Mouse (Mus musculus): Measurements from ENCODE around the gene Dhx8.

GRCm38 (mm10) chr11:101770266-101770665 is 37.5 kb downstream of the Dhx8 start:
- TF ChIP-seq EP300 (IDR thresholded peaks at IDR 0.05; ENCODE audit: low read depth in 1 of 2, low read length in 2 of 2) (no peak), POLR2A (IDR thresholded peaks at IDR 0.05; ENCODE audit: control insufficient read depth in 1 of 2, insufficient read depth in 1 of 2, low read depth in 1 of 2, low read length in 2 of 2, poor library complexity in 1 of 2) (no peak), ZNF384 (IDR thresholded peaks at IDR 0.05; ENCODE audit: low read depth, low read length) (no peak), GATA1 (IDR thresholded peaks at IDR 0.05; ENCODE audit: low read depth, low read length) (no peak), BHLHE40 (IDR thresholded peaks at IDR 0.05; ENCODE audit: borderline replicate concordance, low read depth, low read length) (no peak), CTCF (IDR thresholded peaks at IDR 0.05 in 2 of 3, conservative IDR thresholded peaks at IDR 0.05 in 1 of 3; ENCODE audit: control insufficient read depth in 1 of 3, insufficient read depth in 1 of 3, low read depth in 2 of 3, low read length in 3 of 3, poor library complexity in 1 of 3, severe bottlenecking in 1 of 3) (no peak), MYC (IDR thresholded peaks at IDR 0.05; ENCODE audit: low read depth, low read length) (no peak), UBTF (IDR thresholded peaks at IDR 0.05; ENCODE audit: borderline replicate concordance, insufficient read depth, low read depth, low read length) (no peak)
